Mouse (Mus musculus) liver, postnatal 0 days (tissue): ENCODE measurements around the gene Zbtb7a. TPM values are rescaled to one million over a fixed set of nuclear protein-coding genes. Genes with fewer than 3 reads are reported as not detected.

ENCODE experiments used
- ATAC-seq: fragments of 200-750 bp; cut with Nextera tagmentation; 2 replicates; pipeline ENCODE4 v1.8.0; 2017; ENCODE audit warnings: mild to moderate bottlenecking, moderate library complexity
- DNase-seq: peaks from one replicate; pipeline ENCODE4 v3.0.0-alpha.2; 2016
- H3K27ac ChIP-seq: fragments of 300-500 bp; sonication (generic); 2 replicates; pipeline ENCODE4 v1.5.1; 2014; ENCODE audit warnings: antibody characterized with exemption, moderate library complexity, mild to moderate bottlenecking, low read depth
- H3K27me3 ChIP-seq: fragments of 300-500 bp; sonication (generic); 2 replicates; pipeline ENCODE4 v1.6.1; 2014; ENCODE audit warnings: low read length, control low read depth, mixed read lengths; ENCODE audit not compliant: insufficient read depth
- H3K36me3 ChIP-seq: fragments of 300-500 bp; sonication (generic); replicated peaks from 2 replicates; pipeline ENCODE4 v1.6.1; 2014; ENCODE audit warnings: mild to moderate bottlenecking, control low read depth, low read length, moderate library complexity, mixed read lengths; ENCODE audit not compliant: insufficient read depth
- H3K4me1 ChIP-seq: fragments of 300-500 bp; sonication (generic); 2 replicates; pipeline ENCODE4 v1.6.1; 2014; ENCODE audit warnings: antibody characterized with exemption, mild to moderate bottlenecking, control low read depth; ENCODE audit not compliant: insufficient read depth
- H3K4me2 ChIP-seq: fragments of 300-500 bp; sonication (generic); 2 replicates; pipeline ENCODE4 v1.6.1; 2014; ENCODE audit warnings: low read depth, mild to moderate bottlenecking, low read length, moderate library complexity, mixed read lengths
- H3K4me3 ChIP-seq: fragments of 300-500 bp; sonication (generic); 2 replicates; pipeline ENCODE4 v1.5.1; 2014; ENCODE audit warnings: low read depth, low read length
- H3K9ac ChIP-seq: fragments of 300-500 bp; sonication (generic); replicated peaks from 2 replicates; pipeline ENCODE4 v1.6.1; 2014; ENCODE audit warnings: mild to moderate bottlenecking, moderate library complexity
- H3K9me3 ChIP-seq: fragments of 300-500 bp; sonication (generic); 2 replicates; pipeline ENCODE4 v1.6.1; 2016; ENCODE audit warnings: mild to moderate bottlenecking, control low read depth, low read length, mixed read lengths
- CTCF ChIP-seq: sonication (generic); IDR thresholded peaks from 2 replicates; pipeline ENCODE4 v1.5.1; 2016; ENCODE audit warnings: antibody characterized with exemption, low read depth
- EP300 ChIP-seq: IDR thresholded peaks from 2 replicates; pipeline ENCODE4 v1.6.1; 2016; ENCODE audit warnings: antibody characterized with exemption, low read depth, mild to moderate bottlenecking
- WGBS: fragments of 180-500 bp; shearing (Covaris S2); extraction: QIAGEN DNeasy Blood & Tissue Kit; methylation state at CpG from one replicate; pipeline ENCODE4 v1.1.7; 2014; ENCODE audit not compliant: insufficient replicate concordance; 5-methylcytosine and 5-hydroxymethylcytosine counted together
- polyA plus RNA-seq: library from polyadenylated mRNA; unstranded; fragments of >200 nt; fragmentation: Nextera tagmentation; extraction: Ambion mirVana; gene quantifications from 2 replicates; pipeline ENCODE4 v1.2.1, GENCODE M21; 2015

The Zbtb7a gene
- polyA plus RNA-seq, 1 experiment from 2014 or later: 29.7 TPM

DNA sequence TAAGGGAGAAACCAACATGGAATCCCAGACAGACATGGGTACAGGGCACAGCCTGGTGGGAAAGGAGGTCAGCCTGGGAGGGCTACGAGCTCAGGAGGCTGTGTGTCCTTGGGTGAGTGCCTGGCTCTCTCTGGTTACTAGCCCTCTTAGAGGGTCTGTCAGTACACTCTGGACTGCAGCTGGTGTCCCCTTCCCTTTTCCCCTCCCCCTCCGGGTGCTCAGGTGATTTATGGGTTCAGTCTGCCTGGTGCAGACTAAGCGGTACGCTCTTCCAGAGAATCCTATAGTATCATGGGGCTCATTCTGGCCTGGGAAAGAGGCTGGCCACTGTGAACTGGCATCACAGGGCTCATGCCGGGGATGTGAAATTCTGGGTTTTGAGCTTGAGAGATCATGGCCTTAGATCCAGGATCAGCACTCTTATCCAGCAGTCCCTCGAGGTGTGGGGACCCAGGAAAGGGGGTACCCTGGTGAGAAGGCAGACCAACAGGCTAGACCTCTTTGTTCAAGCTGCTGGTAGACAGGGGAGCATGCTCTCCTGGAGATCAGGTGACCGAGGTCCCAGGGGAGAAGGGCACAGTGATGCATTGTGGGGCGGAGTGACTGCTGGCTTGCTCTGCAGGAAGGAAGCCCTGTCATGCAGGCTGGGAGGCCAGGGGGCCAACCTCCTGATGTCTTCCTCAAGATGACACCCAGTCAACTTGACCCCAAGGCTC is 26.7 kb downstream of the Zbtb7a start:
- Histone ChIP-seq H3K4me3 (no peak overlapping the region), H3K9ac (no peak overlapping the region), H3K27me3 (no peaks in the 10 kb centered on the region), H3K27ac (peak overlapping the region; percentile 11; the same call in 1 of the 2 replicates), H3K36me3 (peaks cover 34% of the 10 kb centered on the region), H3K4me2 (0 out of 2 replicates have a peak overlapping the region, but pooled peaks have one; percentile 18), H3K9me3 (no peaks in the 10 kb centered on the region), H3K4me1 (peaks cover 19% of the 10 kb centered on the region)
- TF ChIP-seq CTCF (no peak), EP300 (no peak)
- peak; percentile 69 for DNase-seq
- peak; percentile 50 for ATAC-seq
- WGBS: 70% methylated on average over 8 of the region's 8 CpGs

DNA sequence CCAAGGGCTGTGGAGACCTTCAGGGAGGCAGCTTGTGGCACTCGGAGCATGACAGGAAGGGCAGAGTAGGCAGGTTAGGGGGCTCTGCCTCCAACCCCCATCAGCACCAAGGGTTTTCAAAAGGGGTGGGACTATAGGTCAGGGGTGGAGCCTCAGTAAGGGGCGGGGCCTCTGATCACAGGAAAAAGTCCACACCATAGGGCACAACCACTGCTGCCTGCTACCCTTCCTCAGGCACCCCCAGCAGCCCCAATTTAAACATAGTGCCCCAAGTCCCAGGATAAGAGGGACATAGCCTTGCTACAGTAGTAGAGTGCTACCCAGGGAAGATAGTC is 27.3 kb downstream of the Zbtb7a start:
- 0 out of 2 replicates have a peak overlapping the region, but pooled peaks have one; percentile 18 for H3K4me2 ChIP-seq

DNA sequence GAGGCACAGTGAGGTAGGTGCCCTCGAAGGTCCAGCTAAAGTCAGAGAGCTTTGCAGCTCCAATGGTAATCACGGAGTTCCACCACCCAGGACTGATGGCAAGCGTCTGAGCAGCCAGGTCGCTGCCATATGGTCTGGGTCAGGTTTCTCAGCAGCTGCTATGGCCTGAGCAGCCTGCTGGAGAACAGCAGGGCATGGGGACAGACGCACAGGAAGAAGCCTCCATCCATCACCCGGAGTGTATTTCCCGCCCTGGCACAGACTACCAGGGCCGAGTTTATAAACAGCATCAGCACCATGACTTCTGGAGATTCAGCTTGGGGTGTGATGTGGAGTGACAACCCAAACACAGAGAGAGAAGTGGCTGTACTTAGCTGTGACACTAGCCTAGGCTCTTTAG is 30.1 kb downstream of the Zbtb7a start:
- Histone ChIP-seq H3K36me3 (peaks cover 16% of the 10 kb centered on the region; the same call in 1 of the 2 replicates), H3K9ac (no peak overlapping the region; the same call in 1 of the 2 replicates), H3K4me3 (no peak overlapping the region), H3K27ac (no peak overlapping the region), H3K4me2 (no peak overlapping the region), H3K9me3 (no peaks in the 10 kb centered on the region), H3K27me3 (no peaks in the 10 kb centered on the region), H3K4me1 (peaks cover 30% of the 10 kb centered on the region)
- ATAC-seq: no peak
- 80% methylated on average over 8 of the region's 8 CpGs for WGBS
- TF ChIP-seq EP300 (no peak), CTCF (no peak)
- DNase-seq: no peak

More for the DNA sequence above, 27.3 kb downstream of the Zbtb7a start:
- Histone ChIP-seq H3K9me3 (no peaks in the 10 kb centered on the region), H3K9ac (0 out of 2 replicates have a peak overlapping the region, but pooled peaks have one; percentile 21), H3K27ac (0 out of 2 replicates have a peak overlapping the region, but pooled peaks have one; percentile 11), H3K4me3 (no peak overlapping the region), H3K27me3 (no peaks in the 10 kb centered on the region), H3K4me1 (peaks cover 22% of the 10 kb centered on the region), H3K36me3 (peaks cover 28% of the 10 kb centered on the region)
- ATAC-seq (peak; percentile 45), DNase-seq (no peak)
- WGBS: 16% methylated on average over 1 of the region's 2 CpGs
- TF ChIP-seq EP300 (no peak), CTCF (no peak)

DNA sequence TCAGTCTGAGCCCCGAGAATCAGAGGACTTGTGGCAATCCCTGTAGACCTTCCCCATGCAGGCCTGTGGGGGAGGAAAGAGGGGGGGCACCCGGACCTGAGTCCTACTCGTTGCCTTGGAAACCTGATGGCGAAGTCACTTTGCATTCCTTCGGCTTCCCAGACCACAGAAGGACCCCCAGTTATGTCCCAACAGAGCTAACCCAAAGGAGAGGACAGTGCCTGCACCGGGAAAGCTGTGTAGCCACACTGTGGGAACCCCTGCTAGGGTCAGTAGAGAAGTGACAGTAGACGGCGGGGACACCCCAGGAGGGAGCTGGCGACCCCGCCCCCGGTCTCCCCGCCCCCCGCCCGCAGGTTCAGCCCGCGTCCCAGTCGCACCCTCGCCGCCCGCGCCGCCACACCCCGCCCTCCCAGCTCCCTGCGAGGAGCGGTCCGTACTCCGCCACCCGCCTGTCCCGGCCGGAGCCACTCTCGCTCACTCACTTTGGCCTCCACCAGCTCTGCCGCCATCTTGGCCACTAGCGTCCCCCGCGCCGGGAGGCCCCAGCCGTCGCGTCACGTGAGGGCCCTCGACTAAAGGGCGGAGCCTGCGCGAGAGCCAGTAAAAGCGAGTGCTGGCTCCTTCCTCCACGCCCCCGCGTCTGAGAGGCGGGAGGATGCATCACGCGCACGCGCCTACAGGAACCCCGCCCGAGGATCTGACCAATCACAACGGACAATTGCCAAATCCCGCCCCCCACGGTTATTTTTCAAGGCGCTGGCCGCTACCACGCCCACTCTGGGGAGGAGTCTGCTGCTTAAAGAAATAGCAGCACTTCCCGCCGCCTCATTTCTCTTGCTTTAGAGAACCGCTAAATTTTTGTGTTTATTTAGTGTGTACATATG is 32.4 kb downstream of the Zbtb7a start, which contains the start of gene Pias4:
Gene Pias4 (minus strand): TSS at position 724 of the 887 bp plus-strand sequence.
- DNase-seq: peak; percentile 100
- ATAC-seq: peak; percentile 91
- Histone ChIP-seq H3K27ac (peak within 1 kb of the TSS; percentile 88), H3K9me3 (no peaks in the 10 kb centered on the region), H3K9ac (peak within 1 kb of the TSS; percentile 86), H3K4me3 (peak within 1 kb of the TSS; percentile 83), H3K27me3 (no peaks in the 10 kb centered on the region), H3K36me3 (peaks cover 11% of the 10 kb centered on the region; the same call in 1 of the 2 replicates), H3K4me1 (peaks cover 20% of the 10 kb centered on the region), H3K4me2 (peak within 1 kb of the TSS; percentile 91)
- 2% methylated on average over 59 of the region's 64 CpGs for WGBS
- no peak for TF ChIP-seq CTCF
- no peak for TF ChIP-seq EP300

DNA sequence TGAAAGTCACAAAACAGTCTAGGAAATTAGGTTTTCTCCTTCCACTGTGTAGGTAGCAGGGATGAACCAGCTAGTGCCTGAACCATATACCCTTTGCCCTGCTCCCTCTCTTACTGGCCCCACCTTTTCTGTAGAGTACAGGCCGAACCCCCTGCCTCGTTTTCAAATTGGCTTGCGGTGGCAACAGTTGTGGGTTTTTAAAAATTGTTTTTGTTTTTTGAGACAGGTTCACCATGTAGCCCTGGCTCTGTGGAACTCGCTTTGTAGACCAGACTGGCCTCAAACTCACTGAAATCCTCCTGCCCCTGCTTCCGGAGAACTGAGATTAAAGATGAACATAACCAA is 33.0 kb downstream of the Zbtb7a start:
- Histone ChIP-seq H3K9me3 (no peaks in the 10 kb centered on the region), H3K27me3 (no peaks in the 10 kb centered on the region), H3K36me3 (peaks cover 11% of the 10 kb centered on the region; the same call in 1 of the 2 replicates), H3K4me1 (peaks cover 16% of the 10 kb centered on the region), H3K9ac (peak overlapping the region; percentile 41), H3K4me3 (peak overlapping the region; percentile 83), H3K27ac (peak overlapping the region; percentile 88), H3K4me2 (peak overlapping the region; percentile 91)
- 6% methylated on average over 5 of the region's 5 CpGs for WGBS
- peak; percentile 61 for DNase-seq
- TF ChIP-seq CTCF (no peak), EP300 (no peak)
- peak; percentile 59 for ATAC-seq
